Mouse (Mus musculus): Measurements from ENCODE around the gene Dner. TPM values are rescaled to one million over a fixed set of nuclear protein-coding genes. Genes with fewer than 3 reads are reported as not detected.

The Dner gene
- polyA plus RNA-seq, 1 experiment from 2014 or later: 0.09 TPM

DNA sequence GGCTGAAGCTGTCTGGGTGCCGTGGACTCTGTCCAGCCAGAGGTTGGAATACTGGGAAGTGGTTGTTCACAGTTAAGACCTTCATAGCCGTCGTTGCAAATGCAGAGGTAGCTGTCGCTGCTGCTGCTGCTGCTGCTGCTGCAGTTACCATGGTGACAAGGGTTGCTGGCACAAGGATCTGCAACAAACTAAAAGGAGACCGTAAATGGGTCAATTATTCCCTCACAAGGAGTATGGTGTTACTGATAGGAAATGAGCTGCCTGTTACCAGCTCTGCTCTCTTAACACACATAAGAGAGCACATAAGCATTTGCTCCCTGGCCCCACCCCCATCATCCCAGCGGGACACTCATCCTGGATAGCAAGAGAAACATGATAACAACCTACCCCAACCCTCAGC, 110.6 kb downstream of the Dner start:
- WGBS (ENCODE audit: insufficient replicate concordance): 28% methylated on average over 6 of the region's 6 CpGs
- no peak overlapping the region for H3K27ac ChIP-seq (replicated peaks)

DNA sequence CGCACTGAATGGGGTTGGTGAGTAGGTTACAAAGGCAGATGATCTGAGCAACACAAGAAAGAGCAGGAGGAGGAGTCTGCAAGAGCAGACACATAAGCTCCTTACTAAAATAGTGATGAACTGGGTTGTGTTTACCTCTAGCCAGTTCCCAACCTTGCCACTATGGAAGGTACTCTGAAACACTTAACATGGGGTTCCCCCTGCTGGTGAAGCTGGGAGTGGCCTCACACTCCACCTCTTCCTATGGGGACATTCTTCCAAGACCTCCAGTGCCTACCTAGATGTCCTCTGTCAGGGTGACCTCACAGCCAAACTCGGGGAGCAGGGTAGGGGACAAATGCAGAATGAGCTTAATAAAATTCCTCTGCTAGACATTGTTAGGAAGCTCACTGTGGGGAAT, 114.2 kb downstream of the Dner start:
- H3K9ac ChIP-seq: no peak overlapping the region
- H3K27ac ChIP-seq (replicated peaks): no peak overlapping the region
- no peaks in the 10 kb centered on the region for H3K36me3 ChIP-seq (replicated peaks)
- no peaks in the 10 kb centered on the region for H3K27me3 ChIP-seq
- ATAC-seq (ENCODE audit: insufficient read depth): no peak
- WGBS (ENCODE audit: insufficient replicate concordance): 32% methylated on average over 2 of the region's 2 CpGs
- no peak overlapping the region for H3K4me2 ChIP-seq
- H3K9me3 ChIP-seq (replicated peaks): no peaks in the 10 kb centered on the region
- H3K4me3 ChIP-seq (replicated peaks): no peak overlapping the region
- no peaks in the 10 kb centered on the region for H3K4me1 ChIP-seq (replicated peaks)

More for the DNA sequence above, 110.6 kb downstream of the Dner start:
- ATAC-seq (ENCODE audit: insufficient read depth): no peak
- no peak overlapping the region for H3K4me3 ChIP-seq (replicated peaks)
- no peaks in the 10 kb centered on the region for H3K4me1 ChIP-seq (replicated peaks)
- H3K4me2 ChIP-seq: no peak overlapping the region
- H3K9ac ChIP-seq: no peak overlapping the region
- no peaks in the 10 kb centered on the region for H3K27me3 ChIP-seq
- H3K9me3 ChIP-seq (replicated peaks): no peaks in the 10 kb centered on the region
- no peaks in the 10 kb centered on the region for H3K36me3 ChIP-seq (replicated peaks)

DNA sequence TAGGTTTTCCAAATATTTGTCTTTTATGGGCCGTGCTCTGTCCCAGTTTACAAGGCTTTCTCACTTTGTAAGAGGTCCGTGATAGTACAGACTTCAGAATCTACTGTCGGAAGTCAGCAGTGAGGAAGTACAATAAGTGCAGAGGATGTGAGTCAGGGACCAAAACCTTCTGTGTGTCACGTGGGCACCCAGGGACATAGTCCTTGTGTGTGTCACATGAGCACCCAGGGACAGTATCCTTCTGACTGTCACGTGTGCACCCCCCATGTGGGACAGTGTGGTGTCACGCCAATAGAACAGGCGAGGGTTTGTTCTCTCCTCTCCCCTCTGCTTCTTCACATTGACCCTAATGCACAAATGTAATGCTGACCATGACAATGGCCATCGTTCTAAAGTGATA, 134.2 kb downstream of the Dner start:
- WGBS (ENCODE audit: insufficient replicate concordance): 45% methylated on average over 8 of the region's 8 CpGs
- Histone ChIP-seq H3K4me1 (replicated peaks) (no peaks in the 10 kb centered on the region), H3K9ac (no peak overlapping the region), H3K27ac (replicated peaks) (no peak overlapping the region), H3K9me3 (replicated peaks) (no peaks in the 10 kb centered on the region), H3K4me3 (replicated peaks) (no peak overlapping the region), H3K27me3 (no peaks in the 10 kb centered on the region), H3K36me3 (replicated peaks) (no peaks in the 10 kb centered on the region), H3K4me2 (no peak overlapping the region)
- no peak for ATAC-seq (ENCODE audit: insufficient read depth)

DNA sequence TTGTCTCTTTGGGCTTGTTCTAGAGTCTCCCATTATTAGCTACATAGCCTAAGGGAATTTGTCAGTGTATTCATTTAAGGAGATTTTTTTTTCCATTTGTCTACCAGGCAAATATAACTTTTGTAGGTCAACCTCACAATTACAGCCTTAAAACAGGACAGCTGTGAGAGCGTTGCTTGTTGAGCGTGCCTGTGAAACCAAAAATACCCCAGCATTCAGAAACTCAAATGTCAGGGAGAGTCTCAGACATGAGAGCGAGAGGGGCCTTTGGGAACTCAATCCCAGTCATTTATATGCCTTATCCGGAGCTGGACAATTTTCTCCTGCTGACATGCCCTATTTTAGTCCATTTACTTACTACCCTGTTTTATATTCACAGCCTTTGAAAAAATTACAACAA, 134.6 kb downstream of the Dner start:
- no peak overlapping the region for H3K27ac ChIP-seq (replicated peaks)
- H3K4me1 ChIP-seq (replicated peaks): no peaks in the 10 kb centered on the region
- no peaks in the 10 kb centered on the region for H3K36me3 ChIP-seq (replicated peaks)
- no peak overlapping the region for H3K4me3 ChIP-seq (replicated peaks)
- no peak overlapping the region for H3K4me2 ChIP-seq
- no peaks in the 10 kb centered on the region for H3K27me3 ChIP-seq
- no peaks in the 10 kb centered on the region for H3K9me3 ChIP-seq (replicated peaks)
- ATAC-seq (ENCODE audit: insufficient read depth): no peak
- 61% methylated on average over 4 of the region's 4 CpGs for WGBS (ENCODE audit: insufficient replicate concordance)
- H3K9ac ChIP-seq: no peak overlapping the region

DNA sequence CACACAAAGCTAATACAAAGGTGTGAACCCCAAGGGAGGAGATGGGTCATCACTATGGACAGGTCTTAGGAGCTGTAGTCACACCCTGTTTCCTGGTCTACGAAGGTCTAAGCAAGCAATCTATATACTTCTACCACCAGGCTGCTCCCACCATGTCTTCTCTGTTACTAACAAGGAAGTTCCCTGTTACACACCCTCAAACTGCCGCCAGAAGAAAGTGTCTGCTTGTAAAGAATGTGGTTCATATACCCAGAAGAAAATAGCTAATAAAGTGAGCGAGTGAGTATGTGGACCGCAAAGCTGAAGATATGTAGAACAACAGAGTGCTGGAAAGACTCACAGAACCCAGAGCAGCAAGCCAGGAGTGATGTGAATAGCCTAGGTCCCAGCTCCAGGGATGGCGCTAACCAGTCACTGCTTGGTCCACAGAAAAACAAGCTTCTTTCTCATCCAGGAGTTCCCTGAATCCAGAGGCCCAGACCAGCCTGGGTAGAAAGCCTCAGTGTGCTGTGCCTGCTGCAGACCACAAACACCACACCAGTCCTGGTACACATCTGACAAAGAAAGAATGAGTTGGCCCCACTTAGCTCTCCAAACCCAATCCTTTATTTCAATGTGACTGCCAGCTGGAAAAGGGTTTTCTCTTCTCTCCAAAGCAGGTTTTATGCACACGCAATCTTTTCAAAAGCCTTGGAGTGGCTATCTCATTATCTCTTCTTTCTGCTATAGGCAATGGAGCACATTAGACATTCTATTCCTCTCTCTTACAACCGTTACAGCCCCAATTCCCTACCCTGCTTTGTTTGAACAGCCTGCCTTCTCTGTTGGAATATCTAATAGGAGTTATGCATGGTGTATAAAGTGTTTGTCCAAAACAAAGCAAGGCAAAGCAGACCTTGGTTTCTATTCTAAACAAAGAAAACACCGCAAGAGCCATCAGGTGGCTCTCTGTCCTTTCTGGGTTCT, 139.2 kb downstream of the Dner start:
- WGBS (ENCODE audit: insufficient replicate concordance): 66% methylated on average over 8 of the region's 8 CpGs

DNA sequence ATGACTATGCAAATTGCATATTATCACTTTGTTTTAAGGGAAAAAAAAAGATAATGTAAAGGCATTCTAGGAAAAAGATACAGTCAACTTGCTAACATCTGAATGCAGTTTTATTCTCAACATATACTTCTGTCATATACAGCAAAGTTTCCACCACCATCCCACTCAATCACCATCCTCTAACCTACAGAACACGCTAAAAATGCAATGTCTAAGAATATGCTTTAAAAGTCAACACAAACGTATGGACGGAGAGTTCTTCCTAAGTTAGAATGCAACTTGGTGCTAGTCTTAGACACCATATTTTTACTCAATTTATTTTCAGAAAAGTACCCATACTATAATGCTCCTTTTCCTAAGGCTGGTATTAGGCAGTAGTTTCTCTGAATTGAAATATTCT, 144.0 kb downstream of the Dner start:
- H3K9ac ChIP-seq: no peak overlapping the region
- 70% methylated on average over 3 of the region's 3 CpGs for WGBS (ENCODE audit: insufficient replicate concordance)
- no peak overlapping the region for H3K4me3 ChIP-seq (replicated peaks)
- no peak for ATAC-seq (ENCODE audit: insufficient read depth)
- H3K4me1 ChIP-seq (replicated peaks): no peaks in the 10 kb centered on the region
- H3K9me3 ChIP-seq (replicated peaks): no peaks in the 10 kb centered on the region
- no peak overlapping the region for H3K4me2 ChIP-seq
- H3K36me3 ChIP-seq (replicated peaks): no peaks in the 10 kb centered on the region
- no peaks in the 10 kb centered on the region for H3K27me3 ChIP-seq
- H3K27ac ChIP-seq (replicated peaks): no peak overlapping the region

More for the DNA sequence above, 139.2 kb downstream of the Dner start:
- Histone ChIP-seq H3K27me3 (no peaks in the 10 kb centered on the region), H3K36me3 (replicated peaks) (no peaks in the 10 kb centered on the region), H3K4me1 (replicated peaks) (no peaks in the 10 kb centered on the region), H3K27ac (replicated peaks) (no peak overlapping the region), H3K9me3 (replicated peaks) (no peaks in the 10 kb centered on the region), H3K4me3 (replicated peaks) (no peak overlapping the region), H3K9ac (no peak overlapping the region), H3K4me2 (no peak overlapping the region)
- ATAC-seq (ENCODE audit: insufficient read depth): no peak

DNA sequence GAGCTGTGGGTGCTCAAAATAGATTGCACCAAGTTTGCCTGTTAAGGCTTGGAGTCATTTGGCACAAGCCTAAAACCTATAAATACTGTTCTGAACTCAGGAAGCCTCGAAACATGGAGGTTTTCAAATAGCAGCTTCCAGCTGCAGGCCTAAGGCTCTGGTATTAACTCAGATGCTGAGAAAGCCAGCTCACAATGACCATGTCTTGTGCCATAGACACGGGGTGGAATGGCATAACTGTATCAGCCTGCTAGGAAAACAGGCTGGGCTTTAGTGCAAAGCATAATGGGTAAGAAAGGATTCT, 146.0 kb downstream of the Dner start:
- H3K27me3 ChIP-seq: no peaks in the 10 kb centered on the region
- no peaks in the 10 kb centered on the region for H3K4me1 ChIP-seq (replicated peaks)
- no peak overlapping the region for H3K4me3 ChIP-seq (replicated peaks)
- H3K9ac ChIP-seq: no peak overlapping the region
- ATAC-seq (ENCODE audit: insufficient read depth): no peak
- H3K36me3 ChIP-seq (replicated peaks): no peaks in the 10 kb centered on the region
- H3K9me3 ChIP-seq (replicated peaks): no peaks in the 10 kb centered on the region
- WGBS (ENCODE audit: insufficient replicate concordance): 41% methylated on average over 2 of the region's 2 CpGs
- H3K27ac ChIP-seq (replicated peaks): no peak overlapping the region
- no peak overlapping the region for H3K4me2 ChIP-seq

DNA sequence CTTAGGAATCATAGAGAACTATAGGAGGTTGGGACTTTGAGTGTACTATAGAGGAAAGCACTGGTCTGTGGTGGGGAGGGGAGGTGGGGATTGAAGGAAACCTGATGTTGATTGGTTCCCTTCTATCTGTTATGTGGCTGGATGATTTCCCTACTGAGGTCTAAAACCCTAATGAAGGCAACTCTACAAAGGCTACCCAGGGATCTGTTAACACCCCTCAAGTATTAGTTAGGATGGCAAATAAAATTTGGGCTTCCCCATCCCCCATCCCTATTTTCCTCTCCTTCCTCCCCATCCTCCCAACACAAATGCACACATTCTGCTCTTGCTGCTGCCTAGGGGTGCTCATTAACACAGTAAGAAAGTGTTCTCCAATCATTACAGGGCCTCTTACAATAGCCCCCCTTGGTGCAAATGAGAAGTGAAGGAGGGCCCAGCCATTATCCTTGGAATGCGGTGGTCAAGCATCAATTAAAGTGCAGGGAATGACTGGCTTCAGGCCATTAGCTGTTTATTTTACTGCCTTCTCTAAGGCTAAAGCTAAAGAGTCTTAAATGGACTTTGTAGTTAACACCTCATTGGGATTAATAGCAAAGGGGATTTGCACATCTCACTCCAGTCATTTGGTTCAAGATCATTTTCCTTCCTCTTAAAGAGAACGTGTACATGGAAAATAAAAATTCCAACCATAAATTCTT, 146.5 kb downstream of the Dner start:
- no peak overlapping the region for H3K4me2 ChIP-seq
- no peak overlapping the region for H3K9ac ChIP-seq
- no peaks in the 10 kb centered on the region for H3K4me1 ChIP-seq (replicated peaks)
- H3K36me3 ChIP-seq (replicated peaks): no peaks in the 10 kb centered on the region
- no peak for ATAC-seq (ENCODE audit: insufficient read depth)
- no peaks in the 10 kb centered on the region for H3K9me3 ChIP-seq (replicated peaks)
- H3K27ac ChIP-seq (replicated peaks): no peak overlapping the region
- no peak overlapping the region for H3K4me3 ChIP-seq (replicated peaks)
- H3K27me3 ChIP-seq: no peaks in the 10 kb centered on the region
- 16% methylated on average over 2 of the region's 2 CpGs for WGBS (ENCODE audit: insufficient replicate concordance)

DNA sequence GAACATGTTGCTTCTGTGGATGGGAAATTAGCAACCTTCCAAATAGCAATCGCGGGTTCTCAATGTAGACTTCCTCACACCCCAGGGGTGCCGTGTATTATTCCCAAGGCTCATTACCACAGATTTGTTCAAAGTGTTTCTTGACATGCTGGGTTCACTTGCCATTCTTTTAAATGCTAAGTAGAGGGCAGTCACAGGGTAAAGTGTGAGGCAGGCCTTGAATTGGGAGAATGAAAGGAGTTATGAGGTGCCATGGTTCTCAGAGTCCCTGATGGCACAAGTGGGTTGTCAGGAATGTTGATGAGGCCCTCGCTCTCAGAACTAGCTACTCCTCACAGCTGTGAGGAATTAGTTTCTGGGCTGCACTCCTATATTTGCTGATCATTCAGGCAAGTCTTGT, 160.0 kb downstream of the Dner start:
- Histone ChIP-seq H3K4me2 (no peak overlapping the region), H3K9ac (no peak overlapping the region), H3K4me3 (replicated peaks) (no peak overlapping the region), H3K36me3 (replicated peaks) (no peaks in the 10 kb centered on the region), H3K27ac (replicated peaks) (no peak overlapping the region), H3K4me1 (replicated peaks) (no peaks in the 10 kb centered on the region), H3K9me3 (replicated peaks) (no peaks in the 10 kb centered on the region), H3K27me3 (no peaks in the 10 kb centered on the region)
- no peak for ATAC-seq (ENCODE audit: insufficient read depth)
- WGBS (ENCODE audit: insufficient replicate concordance): 52% methylated on average over 4 of the region's 4 CpGs

DNA sequence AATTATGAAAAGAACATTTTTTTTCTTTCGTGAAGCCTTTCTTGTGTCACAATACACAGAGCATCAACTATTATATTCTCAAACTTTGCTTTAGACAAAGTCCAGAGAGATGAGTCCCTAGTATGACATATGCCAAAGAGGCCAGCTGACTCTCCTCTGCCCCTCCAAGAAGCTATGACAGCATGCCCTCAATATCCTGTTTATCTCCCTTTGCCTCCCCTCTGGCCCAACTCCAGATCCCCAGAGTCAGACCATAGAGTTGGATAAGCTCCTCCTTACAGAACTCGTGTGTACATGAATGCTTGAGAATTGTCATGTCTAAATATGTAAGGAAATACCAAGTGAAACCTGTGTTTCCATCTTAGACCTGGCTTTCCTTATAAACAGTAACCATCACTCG, 170.5 kb downstream of the Dner start:
- no peak overlapping the region for H3K4me3 ChIP-seq (replicated peaks)
- H3K4me2 ChIP-seq: no peak overlapping the region
- ATAC-seq (ENCODE audit: insufficient read depth): no peak
- H3K36me3 ChIP-seq (replicated peaks): no peaks in the 10 kb centered on the region
- WGBS (ENCODE audit: insufficient replicate concordance): 42% methylated on average over 3 of the region's 3 CpGs
- H3K27me3 ChIP-seq: no peaks in the 10 kb centered on the region
- no peaks in the 10 kb centered on the region for H3K4me1 ChIP-seq (replicated peaks)
- H3K9me3 ChIP-seq (replicated peaks): no peaks in the 10 kb centered on the region
- no peak overlapping the region for H3K9ac ChIP-seq
- H3K27ac ChIP-seq (replicated peaks): no peak overlapping the region

DNA sequence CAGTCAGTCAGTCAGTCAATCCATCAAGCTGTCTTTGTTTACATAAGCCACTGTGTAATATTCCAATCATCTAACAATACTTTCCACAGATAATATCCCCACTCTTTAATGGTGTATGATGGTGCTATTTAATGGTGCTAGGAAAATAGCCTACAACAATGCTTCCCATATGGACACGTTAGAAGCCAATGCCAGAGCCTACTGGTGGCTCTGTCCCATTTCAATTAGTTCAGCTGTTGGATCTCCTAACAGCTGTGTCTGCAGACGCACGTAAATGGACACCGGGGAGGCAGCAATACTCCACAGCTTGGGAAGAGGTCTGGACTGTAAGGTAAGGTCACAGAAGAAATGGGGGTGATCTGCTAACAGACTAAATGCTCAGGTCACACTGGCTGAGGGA, 171.6 kb downstream of the Dner start:
- 62% methylated on average over 4 of the region's 4 CpGs for WGBS (ENCODE audit: insufficient replicate concordance)
- no peaks in the 10 kb centered on the region for H3K9me3 ChIP-seq (replicated peaks)

More for the DNA sequence above, 171.6 kb downstream of the Dner start:
- Histone ChIP-seq H3K27ac (replicated peaks) (no peak overlapping the region), H3K4me1 (replicated peaks) (no peaks in the 10 kb centered on the region), H3K9ac (no peak overlapping the region), H3K4me2 (no peak overlapping the region), H3K4me3 (replicated peaks) (no peak overlapping the region), H3K27me3 (no peaks in the 10 kb centered on the region), H3K36me3 (replicated peaks) (no peaks in the 10 kb centered on the region)
- no peak for ATAC-seq (ENCODE audit: insufficient read depth)
